Mouse (Mus musculus) fat pad, adult 2 months (tissue): ENCODE results near the gene Tiam2.
"Not testable (repeated sequence)": the region's sequence is repeated elsewhere in the genome, so short reads cannot be mapped to it uniquely, and the experiment has no call there.

ENCODE experiments used
- DNase-seq: peaks from one replicate; pipeline ENCODE4 v3.0.0-alpha.2; 2011; ENCODE audit warnings: low read depth, low spot score; ENCODE audit errors: extremely low read depth

Tiam2 gene

GRCm38 (mm10) chr17:3338821-3339220 lies 12.4 kb downstream of the Tiam2 start:
- DNase-seq: no peak

- DNase-seq: no peak
These were observed 18.5 kb downstream of the Tiam2 start for GRCm38 (mm10) chr17:3344872-3345271.

- DNase-seq: no peak
These were observed 19.0 kb downstream of the Tiam2 start for GRCm38 (mm10) chr17:3345276-3345885.

GRCm38 (mm10) chr17:3347800-3348199 lies 21.4 kb downstream of the Tiam2 start:
- peak; percentile 50 for DNase-seq

- DNase-seq: no peak
These were observed 23.0 kb downstream of the Tiam2 start for GRCm38 (mm10) chr17:3349331-3349730.

GRCm38 (mm10) chr17:3349939-3350338 lies 23.6 kb downstream of the Tiam2 start:
- no peak for DNase-seq

GRCm38 (mm10) chr17:3350405-3350804 lies 24.0 kb downstream of the Tiam2 start:
- DNase-seq: no peak

- DNase-seq: no peak
These were observed 25.3 kb downstream of the Tiam2 start for GRCm38 (mm10) chr17:3351668-3352067.

GRCm38 (mm10) chr17:3353141-3353540 lies 26.8 kb downstream of the Tiam2 start:
- not testable (repeated sequence) for DNase-seq

- DNase-seq: no peak
These were observed 28.5 kb downstream of the Tiam2 start for GRCm38 (mm10) chr17:3354856-3355255.

GRCm38 (mm10) chr17:3356633-3357365 lies 30.4 kb downstream of the Tiam2 start:
- no peak for DNase-seq

- no peak for DNase-seq
These were observed 33.9 kb downstream of the Tiam2 start for GRCm38 (mm10) chr17:3360236-3360635.

- no peak for DNase-seq
These were observed 35.4 kb downstream of the Tiam2 start for GRCm38 (mm10) chr17:3361751-3362150.

- no peak for DNase-seq
These were observed 36.8 kb downstream of the Tiam2 start for GRCm38 (mm10) chr17:3363216-3363615.

- DNase-seq: peak; percentile 10
These were observed 40.4 kb downstream of the Tiam2 start for GRCm38 (mm10) chr17:3366741-3367140.

- no peak for DNase-seq
These were observed 42.0 kb downstream of the Tiam2 start for GRCm38 (mm10) chr17:3368386-3368785.

GRCm38 (mm10) chr17:3369631-3370030 lies 43.3 kb downstream of the Tiam2 start:
- no peak for DNase-seq

- DNase-seq: no peak
These were observed 52.2 kb downstream of the Tiam2 start for GRCm38 (mm10) chr17:3378606-3379005.

- DNase-seq: no peak
These were observed 53.6 kb downstream of the Tiam2 start for GRCm38 (mm10) chr17:3379753-3380588.

- no peak for DNase-seq
These were observed 59.0 kb downstream of the Tiam2 start for GRCm38 (mm10) chr17:3385391-3385790.

- no peak for DNase-seq
These were observed 61.4 kb downstream of the Tiam2 start for GRCm38 (mm10) chr17:3387819-3388218.

- DNase-seq: no peak
These were observed 63.4 kb downstream of the Tiam2 start for GRCm38 (mm10) chr17:3389741-3390140.
